Mouse (Mus musculus): ENCODE data around the gene Nup188.

Nup188 gene

DNA sequence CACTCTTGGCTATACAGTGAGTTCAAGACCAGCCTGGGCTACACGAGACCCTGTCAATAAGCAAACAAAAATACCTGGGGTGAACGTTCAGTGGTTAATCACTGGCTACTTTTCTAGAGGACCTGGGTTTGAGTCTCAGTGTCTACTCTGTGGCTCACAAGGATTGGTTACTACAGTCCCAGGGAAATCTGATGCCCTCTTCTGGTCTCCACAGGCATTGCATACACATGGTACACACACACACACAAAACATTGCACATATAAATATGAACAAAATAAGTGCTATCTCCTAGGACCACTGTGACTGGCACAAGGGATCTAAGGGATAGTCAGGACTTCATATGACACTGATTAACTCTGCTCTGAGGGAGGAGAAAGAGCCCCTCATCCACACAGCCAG lies 102.8 kb downstream of the Nup188 start:
- no peak for DNase-seq

DNA sequence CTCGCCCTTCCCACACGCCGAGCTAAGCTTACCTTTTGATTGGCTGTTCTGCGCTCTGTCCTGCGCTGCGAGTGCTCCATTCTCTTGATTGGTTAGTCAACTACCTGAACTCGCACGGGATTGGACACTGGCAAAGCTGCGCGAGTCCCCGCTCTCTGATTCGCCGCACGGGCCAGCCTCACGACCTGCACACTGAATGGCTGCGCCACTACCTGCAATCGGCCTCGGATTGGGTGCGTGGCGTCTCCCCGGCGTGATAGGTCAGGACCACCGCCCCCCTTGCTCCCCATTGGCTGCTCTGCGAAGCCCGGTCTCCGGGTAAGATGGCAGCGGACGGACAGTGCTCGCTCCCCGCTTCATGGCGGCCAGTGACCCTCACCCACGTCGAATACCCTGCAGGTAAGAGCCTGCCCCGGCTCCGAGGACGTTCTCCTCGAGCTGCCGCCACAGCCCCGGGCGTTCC lies 105.9 kb downstream of the Nup188 start, which contains the start of gene Dolpp1:
Dolpp1 (plus strand) TSS at position 141 of the 463 bp plus-strand sequence.
- peak; percentile 96 to 99 for DNase-seq

DNA sequence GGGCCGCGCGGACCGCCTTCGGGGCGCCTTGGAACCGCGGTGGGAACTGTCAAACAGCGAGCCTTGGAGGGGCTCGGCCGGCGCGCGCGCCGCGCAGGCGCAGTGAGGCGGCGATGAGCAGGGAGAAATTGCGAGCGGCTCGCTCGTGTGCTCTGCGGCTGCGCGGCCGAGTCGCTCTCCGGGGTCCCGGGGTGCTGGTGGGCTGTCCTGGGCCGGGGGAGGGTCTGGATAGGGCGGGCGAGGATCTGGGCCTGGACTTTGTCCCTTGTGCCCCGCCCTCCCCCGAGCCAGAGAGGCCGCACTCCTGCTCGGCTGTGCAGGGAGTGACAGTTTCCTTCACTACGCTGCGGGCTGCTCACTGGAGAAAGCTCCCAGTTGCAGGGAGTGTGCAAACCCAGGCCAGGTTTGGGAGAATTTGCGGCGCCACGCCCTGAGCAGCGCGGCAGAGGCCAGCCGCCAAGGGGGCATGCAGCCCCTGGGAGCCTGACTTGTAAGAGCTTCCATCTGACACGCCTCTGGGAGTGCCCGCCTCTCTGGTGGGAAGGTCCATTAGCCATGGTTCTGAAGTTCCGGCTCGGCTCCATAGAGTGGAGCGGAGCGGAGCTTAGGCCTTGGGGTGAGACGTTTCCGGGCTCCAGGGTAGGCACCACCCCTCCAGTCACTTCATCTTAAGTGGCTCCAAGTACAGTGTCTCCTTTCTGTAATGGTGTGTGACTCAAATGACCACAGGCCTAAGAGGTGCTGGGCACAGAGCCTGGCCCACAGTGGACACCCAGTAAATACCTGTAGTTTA lies 106.6 kb downstream of the Nup188 start:
- peak; percentile 83 for DNase-seq

DNA sequence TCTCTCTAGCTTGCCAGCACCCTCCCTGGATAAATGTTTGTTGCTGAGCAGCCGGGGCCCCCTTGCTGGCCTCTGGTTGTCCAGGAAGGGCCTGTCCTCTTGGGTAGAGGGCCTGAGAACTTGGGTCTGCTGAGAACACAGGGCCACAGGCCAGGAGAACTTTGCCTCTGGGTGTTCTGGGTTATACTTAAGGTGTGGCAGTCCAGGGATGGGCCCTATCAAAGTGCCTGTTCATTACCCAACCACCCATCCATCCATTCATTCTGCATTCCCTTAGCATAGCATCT lies 107.1 kb downstream of the Nup188 start:
- DNase-seq = peak; percentile 27 to 44
